Mouse (Mus musculus): ENCODE results near the gene Eif4a1. TPM values are rescaled to one million over a fixed set of nuclear protein-coding genes. Genes with fewer than 3 reads are reported as not detected.
"Not testable (repeated sequence)": the region's sequence is repeated elsewhere in the genome, so short reads cannot be mapped to it uniquely, and the experiment has no call there.

Gene Eif4a1
- polyA plus RNA-seq, 1 experiment from 2014 or later, result 587 TPM

DNA sequence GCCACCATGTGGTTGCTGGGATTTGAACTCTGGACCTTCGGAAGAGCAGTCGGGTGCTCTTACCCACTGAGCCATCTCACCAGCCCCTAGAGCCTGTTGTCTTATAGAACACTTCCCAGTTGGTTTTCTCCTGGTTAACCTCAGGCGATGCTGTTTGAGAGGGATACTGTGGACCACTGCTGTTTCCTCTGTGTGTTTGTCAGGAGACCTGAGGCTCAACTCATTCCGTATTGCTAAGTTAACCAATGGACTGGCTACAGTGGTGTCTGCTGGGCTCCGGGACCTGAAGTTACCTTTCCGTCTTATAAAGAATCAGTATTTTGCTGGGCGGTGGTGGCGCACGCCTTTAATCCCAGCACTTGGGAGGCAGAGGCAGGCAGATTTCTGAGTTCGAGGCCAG, 30.7 kb upstream of the Eif4a1 start:
- H3K4me1 ChIP-seq (ENCODE audit: insufficient read depth, low read length); ATAC-seq (ENCODE audit: low FRiP score, low TSS enrichment); H3K27ac ChIP-seq (ENCODE audit: low read length); H3K4me3 ChIP-seq (ENCODE audit: low read length); H3K9me3 ChIP-seq (ENCODE audit: low read length); H3K9ac ChIP-seq (replicated peaks; ENCODE audit: low read length); H3K4me2 ChIP-seq (replicated peaks; ENCODE audit: low read depth, low read length); H3K27me3 ChIP-seq (ENCODE audit: insufficient read depth, low read length); H3K36me3 ChIP-seq (ENCODE audit: insufficient read depth, low read length): not testable (repeated sequence)
- 95% methylated on average over 10 of the region's 10 CpGs for WGBS

DNA sequence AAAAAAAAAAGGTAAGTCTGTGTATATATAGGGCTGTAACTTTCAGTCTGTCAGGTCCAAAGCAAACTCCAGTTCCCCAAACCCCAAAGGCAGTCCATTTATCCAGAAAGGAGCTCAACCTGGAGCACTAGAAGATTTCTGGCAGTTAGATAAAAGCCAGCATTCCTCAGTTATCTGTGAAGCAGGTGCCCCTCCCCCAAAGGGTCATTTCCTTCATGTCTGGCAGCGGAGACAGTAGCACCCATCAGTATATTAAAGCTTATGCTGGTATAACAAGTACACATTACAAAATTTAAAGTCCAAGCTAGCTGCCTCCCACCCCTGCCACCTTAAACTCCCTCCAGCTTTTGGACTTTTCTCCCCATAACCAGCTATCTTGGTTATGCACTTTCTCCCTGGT, 27.4 kb upstream of the Eif4a1 start:
- no peaks in the 10 kb centered on the region for H3K27me3 ChIP-seq (ENCODE audit: insufficient read depth, low read length)
- no peak for ATAC-seq (ENCODE audit: low FRiP score, low TSS enrichment)
- no peak overlapping the region for H3K4me3 ChIP-seq (ENCODE audit: low read length)
- H3K36me3 ChIP-seq (ENCODE audit: insufficient read depth, low read length), result no peaks in the 10 kb centered on the region
- no peak overlapping the region for H3K9ac ChIP-seq (replicated peaks; ENCODE audit: low read length)
- peaks cover 9% of the 10 kb centered on the region for H3K4me1 ChIP-seq (ENCODE audit: insufficient read depth, low read length)
- no peaks in the 10 kb centered on the region for H3K9me3 ChIP-seq (ENCODE audit: low read length)
- no peak overlapping the region for H3K27ac ChIP-seq (ENCODE audit: low read length)
- WGBS, result 56% methylated on average over 1 of the region's 1 CpGs
- no peak overlapping the region for H3K4me2 ChIP-seq (replicated peaks; ENCODE audit: low read depth, low read length)

GRCm38 (mm10) chr11:69698574-69698973, 26.4 kb upstream of the Eif4a1 start:
- H3K36me3 ChIP-seq (ENCODE audit: insufficient read depth, low read length), result no peaks in the 10 kb centered on the region
- no peak overlapping the region for H3K4me3 ChIP-seq (ENCODE audit: low read length)
- H3K4me2 ChIP-seq (replicated peaks; ENCODE audit: low read depth, low read length), result no peak overlapping the region
- WGBS, result 66% methylated on average over 5 of the region's 5 CpGs
- H3K9ac ChIP-seq (replicated peaks; ENCODE audit: low read length), result no peak overlapping the region
- H3K27me3 ChIP-seq (ENCODE audit: insufficient read depth, low read length), result no peaks in the 10 kb centered on the region
- H3K4me1 ChIP-seq (ENCODE audit: insufficient read depth, low read length), result peaks cover 10% of the 10 kb centered on the region
- H3K9me3 ChIP-seq (ENCODE audit: low read length), result no peaks in the 10 kb centered on the region
- no peak overlapping the region for H3K27ac ChIP-seq (ENCODE audit: low read length)
- no peak for ATAC-seq (ENCODE audit: low FRiP score, low TSS enrichment)

DNA sequence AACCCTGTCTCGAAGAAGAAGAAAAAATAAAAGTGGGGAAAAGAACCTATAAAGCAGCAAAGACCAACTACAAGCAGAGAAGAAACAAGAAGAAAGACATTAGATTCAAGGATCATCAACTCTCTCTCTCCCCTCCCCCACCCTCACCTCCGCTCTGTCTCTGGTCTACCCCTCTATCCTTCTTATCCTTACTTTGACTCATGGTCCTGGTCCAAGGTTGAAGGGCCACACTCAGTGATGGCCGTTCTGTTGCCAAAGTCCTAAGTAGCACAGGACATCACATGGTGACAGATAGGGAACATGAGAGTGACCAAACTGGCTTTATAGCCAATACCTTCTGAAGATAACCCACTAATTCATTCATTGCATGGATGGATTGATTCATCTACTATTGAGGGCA, 25.2 kb upstream of the Eif4a1 start:
- no peaks in the 10 kb centered on the region for H3K36me3 ChIP-seq (ENCODE audit: insufficient read depth, low read length)
- H3K9ac ChIP-seq (replicated peaks; ENCODE audit: low read length), result no peak overlapping the region
- ATAC-seq (ENCODE audit: low FRiP score, low TSS enrichment), result no peak
- H3K4me2 ChIP-seq (replicated peaks; ENCODE audit: low read depth, low read length), result no peak overlapping the region
- H3K9me3 ChIP-seq (ENCODE audit: low read length), result no peaks in the 10 kb centered on the region
- H3K4me1 ChIP-seq (ENCODE audit: insufficient read depth, low read length), result peaks cover 18% of the 10 kb centered on the region
- H3K27me3 ChIP-seq (ENCODE audit: insufficient read depth, low read length), result no peaks in the 10 kb centered on the region
- no peak overlapping the region for H3K4me3 ChIP-seq (ENCODE audit: low read length)
- no peak overlapping the region for H3K27ac ChIP-seq (ENCODE audit: low read length)
- 79% methylated on average over 3 of the region's 3 CpGs for WGBS

DNA sequence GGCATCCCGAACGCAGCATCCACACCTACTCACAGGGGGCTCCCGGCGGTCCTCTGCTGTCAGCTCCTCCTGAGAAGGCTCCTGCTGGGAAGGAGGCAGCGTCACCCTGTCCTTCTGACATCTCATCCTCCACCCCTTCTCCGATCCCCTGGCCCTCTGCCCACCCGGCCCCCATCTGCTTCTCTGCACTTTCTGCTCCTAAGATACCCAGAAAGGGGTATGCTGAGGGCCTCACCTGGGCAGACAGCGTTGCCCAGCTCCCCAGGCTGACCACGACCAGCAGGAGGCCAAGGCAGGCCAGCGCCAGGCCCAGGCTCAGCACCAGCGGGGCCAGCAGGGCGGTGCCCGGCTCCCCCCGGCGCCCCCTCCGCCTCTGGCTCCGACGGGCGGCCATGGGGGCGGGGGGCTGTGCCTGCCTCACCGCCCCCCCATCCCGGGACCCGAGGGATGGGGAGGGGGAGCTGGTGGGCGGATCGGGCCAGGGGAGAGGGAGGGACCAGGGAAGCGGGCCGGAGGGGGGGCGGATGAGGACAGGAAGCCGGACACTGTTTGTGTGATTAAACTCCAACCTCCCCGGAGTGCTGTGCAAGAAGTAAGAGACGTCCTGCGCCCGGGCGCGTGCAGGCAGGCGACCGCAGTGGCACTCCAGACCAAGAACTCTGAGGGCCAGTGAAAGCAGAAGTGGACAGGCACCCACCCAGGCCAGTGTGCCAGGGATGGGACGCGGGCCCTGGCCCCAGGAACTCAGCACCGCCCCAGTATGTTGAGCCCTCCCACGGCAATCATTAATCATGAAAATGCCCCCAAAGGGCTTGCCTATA, 23.3 kb upstream of the Eif4a1 start, which contains the start of the genes Tnfsf12 and Tnfsfm13:
Gene Tnfsf12 (minus strand): TSS at position 489 of the 821 bp plus-strand sequence.
Gene Tnfsfm13 (minus strand): TSS at position 738 of the 821 bp plus-strand sequence.
- Histone ChIP-seq H3K36me3 (ENCODE audit: insufficient read depth, low read length) (no peaks in the 10 kb centered on the region), H3K9me3 (ENCODE audit: low read length) (no peaks in the 10 kb centered on the region), H3K4me1 (ENCODE audit: insufficient read depth, low read length) (peaks cover 18% of the 10 kb centered on the region), H3K27ac (ENCODE audit: low read length) (peak within 1 kb of the TSS; percentile 88), H3K27me3 (ENCODE audit: insufficient read depth, low read length) (no peaks in the 10 kb centered on the region), H3K4me2 (replicated peaks; ENCODE audit: low read depth, low read length) (peak within 1 kb of the TSS; percentile 88), H3K4me3 (ENCODE audit: low read length) (peak within 1 kb of the TSS; percentile 64), H3K9ac (replicated peaks; ENCODE audit: low read length) (peak within 1 kb of the TSS; percentile 88)
- ATAC-seq (ENCODE audit: low FRiP score, low TSS enrichment), result peak; percentile 86
- WGBS, result 2% methylated on average over 35 of the region's 41 CpGs

GRCm38 (mm10) chr11:69695046-69695360, 22.8 kb upstream of the Eif4a1 start:
- Histone ChIP-seq H3K27ac (ENCODE audit: low read length) (peak overlapping the region; percentile 88; the same call in 1 of the 2 replicates), H3K9me3 (ENCODE audit: low read length) (no peaks in the 10 kb centered on the region), H3K4me2 (replicated peaks; ENCODE audit: low read depth, low read length) (peak overlapping the region; percentile 88), H3K4me1 (ENCODE audit: insufficient read depth, low read length) (peaks cover 18% of the 10 kb centered on the region), H3K27me3 (ENCODE audit: insufficient read depth, low read length) (no peaks in the 10 kb centered on the region), H3K9ac (replicated peaks; ENCODE audit: low read length) (peak overlapping the region; percentile 88), H3K4me3 (ENCODE audit: low read length) (peak overlapping the region; percentile 64), H3K36me3 (ENCODE audit: insufficient read depth, low read length) (no peaks in the 10 kb centered on the region)
- ATAC-seq (ENCODE audit: low FRiP score, low TSS enrichment), result peak; percentile 17; the same call in 1 of the 2 replicates
- WGBS, result 27% methylated on average over 6 of the region's 6 CpGs

GRCm38 (mm10) chr11:69693421-69693965, 21.3 kb upstream of the Eif4a1 start:
- ATAC-seq (ENCODE audit: low FRiP score, low TSS enrichment), result no peak
- no peaks in the 10 kb centered on the region for H3K36me3 ChIP-seq (ENCODE audit: insufficient read depth, low read length)
- no peak overlapping the region; the same call in 1 of the 2 replicates for H3K4me2 ChIP-seq (replicated peaks; ENCODE audit: low read depth, low read length)
- H3K9ac ChIP-seq (replicated peaks; ENCODE audit: low read length), result no peak overlapping the region; the same call in 1 of the 2 replicates
- no peak overlapping the region for H3K4me3 ChIP-seq (ENCODE audit: low read length)
- H3K9me3 ChIP-seq (ENCODE audit: low read length), result no peaks in the 10 kb centered on the region
- peaks cover 18% of the 10 kb centered on the region for H3K4me1 ChIP-seq (ENCODE audit: insufficient read depth, low read length)
- 45% methylated on average over 11 of the region's 11 CpGs for WGBS
- H3K27me3 ChIP-seq (ENCODE audit: insufficient read depth, low read length), result no peaks in the 10 kb centered on the region
- no peak overlapping the region; the same call in 1 of the 2 replicates for H3K27ac ChIP-seq (ENCODE audit: low read length)

GRCm38 (mm10) chr11:69692863-69693262, 20.6 kb upstream of the Eif4a1 start:
- 76% methylated on average over 6 of the region's 6 CpGs for WGBS
- H3K27ac ChIP-seq (ENCODE audit: low read length), result peak overlapping the region; percentile 9; the same call in 1 of the 2 replicates
- H3K4me1 ChIP-seq (ENCODE audit: insufficient read depth, low read length), result peaks cover 18% of the 10 kb centered on the region
- H3K4me2 ChIP-seq (replicated peaks; ENCODE audit: low read depth, low read length), result no peak overlapping the region
- ATAC-seq (ENCODE audit: low FRiP score, low TSS enrichment), result 0 out of 2 replicates have a peak, but pooled peaks have one; percentile 35
- no peaks in the 10 kb centered on the region for H3K27me3 ChIP-seq (ENCODE audit: insufficient read depth, low read length)
- no peak overlapping the region for H3K4me3 ChIP-seq (ENCODE audit: low read length)
- no peaks in the 10 kb centered on the region for H3K9me3 ChIP-seq (ENCODE audit: low read length)
- H3K9ac ChIP-seq (replicated peaks; ENCODE audit: low read length), result no peak overlapping the region
- H3K36me3 ChIP-seq (ENCODE audit: insufficient read depth, low read length), result no peaks in the 10 kb centered on the region

GRCm38 (mm10) chr11:69692196-69692811, 20.1 kb upstream of the Eif4a1 start:
- Histone ChIP-seq H3K4me1 (ENCODE audit: insufficient read depth, low read length) (peaks cover 18% of the 10 kb centered on the region), H3K27me3 (ENCODE audit: insufficient read depth, low read length) (no peaks in the 10 kb centered on the region), H3K4me3 (ENCODE audit: low read length) (no peak overlapping the region), H3K36me3 (ENCODE audit: insufficient read depth, low read length) (no peaks in the 10 kb centered on the region), H3K9ac (replicated peaks; ENCODE audit: low read length) (no peak overlapping the region), H3K27ac (ENCODE audit: low read length) (0 out of 2 replicates have a peak overlapping the region, but pooled peaks have one; percentile 9), H3K9me3 (ENCODE audit: low read length) (no peaks in the 10 kb centered on the region), H3K4me2 (replicated peaks; ENCODE audit: low read depth, low read length) (no peak overlapping the region)
- WGBS, result 68% methylated on average over 9 of the region's 9 CpGs
- ATAC-seq (ENCODE audit: low FRiP score, low TSS enrichment), result no peak

Measured in kidney, embryonic 16.5 days (tissue).